Mouse (Mus musculus) MEL (cell line): ENCODE measurements around the gene Pip5k1c.

ENCODE experiments used
- KAT2A ChIP-seq: conservative IDR thresholded peaks from 2 replicates; pipeline ENCODE4 v1.6.1; 2012; ENCODE audit warnings: low read depth, low read length, improper control_type of control experiment, inconsistent platforms
- MAFK ChIP-seq: IDR thresholded peaks from 2 replicates; pipeline ENCODE4 v1.6.1; 2011; ENCODE audit warnings: low read depth, mild to moderate bottlenecking, low read length, improper control_type of control experiment, borderline replicate concordance
- MXI1 ChIP-seq: IDR thresholded peaks from 2 replicates; pipeline ENCODE4 v1.6.1; 2011; ENCODE audit warnings: mild to moderate bottlenecking, low read depth, low read length, improper control_type of control experiment
- POLR2AphosphoS2 ChIP-seq: IDR thresholded peaks from 2 replicates; pipeline ENCODE4 v1.6.1; 2011; ENCODE audit warnings: low read length, improper control_type of control experiment
- RAD21 ChIP-seq: IDR thresholded peaks from 2 replicates; pipeline ENCODE4 v1.6.1; 2011; ENCODE audit warnings: mild to moderate bottlenecking, low read depth, low read length, improper control_type of control experiment

DNA sequence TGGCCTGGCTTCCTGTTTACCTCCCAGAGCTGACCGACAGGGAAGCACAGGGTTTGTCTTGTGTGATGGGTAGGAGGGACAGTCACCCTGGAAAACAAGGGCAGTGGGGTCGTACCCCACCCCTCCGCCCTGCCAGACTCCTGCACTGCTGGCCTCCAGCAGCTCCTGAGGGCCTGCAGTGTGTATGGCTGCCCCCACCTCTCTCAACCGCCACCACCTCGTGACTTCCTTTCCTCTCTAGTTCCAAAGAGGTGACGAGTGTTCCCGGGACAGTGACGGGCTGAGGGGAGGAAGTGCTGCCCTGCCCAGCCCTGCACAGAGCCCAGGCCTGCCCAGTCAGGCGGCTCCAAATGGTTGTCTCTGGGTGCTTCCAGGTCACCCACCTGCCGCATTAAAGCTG, 5.1 kb downstream of the Pip5k1c start:
- TF ChIP-seq RAD21 (no peak), KAT2A (no peak), POLR2AphosphoS2 (no peak), MAFK (no peak), MXI1 (no peak)
